9 mouse cellular contexts compared by ENCODE assay signal in the genomic region with DNA sequence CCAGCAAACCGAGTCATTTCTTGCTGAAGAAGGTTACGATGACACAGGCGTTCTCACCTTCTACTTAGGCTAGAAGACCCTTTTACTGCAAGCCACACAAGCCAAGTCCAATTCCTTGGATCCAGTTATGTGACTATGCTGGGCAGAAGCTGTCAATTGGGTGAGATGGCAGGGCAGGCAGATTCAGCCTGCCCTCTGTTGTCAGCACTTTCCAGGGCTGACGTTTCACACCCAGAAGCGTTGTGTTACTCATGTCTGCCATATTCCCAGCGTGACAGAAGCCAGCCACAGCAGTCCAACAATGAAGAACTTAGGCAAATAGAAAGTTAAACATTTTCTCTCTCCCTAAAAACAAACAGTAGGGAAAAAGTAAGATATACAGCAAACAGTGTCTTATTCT. TPM values are rescaled to one million over a fixed set of nuclear protein-coding genes. Genes with fewer than 3 reads are reported as not detected.
DNase-seq lines count a peak whose midpoint lies in the region; ATAC-seq lines count a peak whose summit lies in the region.
"Not testable (repeated sequence)": the region's sequence is repeated elsewhere in the genome, so short reads cannot be mapped to it uniquely, and the experiment has no call there.
"Had no signal": no experiment of that assay in that cellular context is flagged by ENCODE, and none has a peak within 500 bp of the region (broad histone marks: within the 10 kb centered on the region; RNA-seq: fewer than 3 reads in every experiment).

No protein-coding gene starts in this region.

- not testable (repeated sequence) for H3K27me3 ChIP-seq in liver, embryonic 16.5 days (ENCODE audit: control insufficient read depth, insufficient read depth, low read depth, low read length)

- H3K4me3 ChIP-seq in liver, embryonic 16.5 days (ENCODE audit: low read depth, low read length), result not testable (repeated sequence)

- 46% methylated on average over 5 of the region's 6 CpGs for WGBS in liver, embryonic 16.5 days (ENCODE audit: insufficient replicate concordance)

- not testable (repeated sequence) for H3K9me3 ChIP-seq in liver, embryonic 16.5 days (replicated peaks; ENCODE audit: control insufficient read depth, low read length)

- H3K4me2 ChIP-seq in liver, embryonic 16.5 days (ENCODE audit: low read depth, low read length), result not testable (repeated sequence)

- H3K27ac ChIP-seq in liver, embryonic 16.5 days (ENCODE audit: low read length), result not testable (repeated sequence)

- peak; percentile 22; the same call in 1 of the 2 replicates for ATAC-seq in liver, embryonic 16.5 days (ENCODE audit: low read depth)

- not testable (repeated sequence) for H3K9ac ChIP-seq in liver, embryonic 16.5 days (ENCODE audit: low read depth, low read length)

- DNase-seq in brain, adult 2 months (ENCODE audit: low read depth, low spot score), result peak; percentile 54
- peak; percentile 51 for DNase-seq in cerebellum, adult 9-10 months
- peak; percentile 1 for DNase-seq in embryo, embryonic 10 days (ENCODE audit: low spot score)
- DNase-seq in yolk sac, embryonic 10.5 days (ENCODE audit: low spot score), result peak; percentile 35

- H3K36me3 ChIP-seq in liver, embryonic 16.5 days (ENCODE audit: control insufficient read depth, insufficient read depth), result not testable (repeated sequence)

- H3K4me1 ChIP-seq in liver, embryonic 16.5 days (ENCODE audit: control insufficient read depth, low read depth, low read length), result not testable (repeated sequence)

RNA-seq across cellular contexts. Expression of a gene that starts 18.6 kb away (rescaled TPM):
- polyA plus RNA-seq in liver, embryonic 16.5 days (2015; fragmentation: Nextera tagmentation; extraction: Ambion mirVana), result 8.5 and 9.3 TPM in 2 replicates

RNA-seq across cellular contexts. Expression of a gene that starts 35.7 kb away (rescaled TPM):
- 64.6 and 76.0 TPM in 2 replicates for polyA plus RNA-seq in liver, embryonic 16.5 days (2015; fragmentation: Nextera tagmentation; extraction: Ambion mirVana)

RNA-seq across cellular contexts. Expression of a gene that starts 38.9 kb away (rescaled TPM):
- polyA plus RNA-seq in liver, embryonic 16.5 days (2015; fragmentation: Nextera tagmentation; extraction: Ambion mirVana), result 0.18 and 0.28 TPM in 2 replicates
- polyA plus RNA-seq: embryonic facial prominence, embryonic 11.5 days; erythroblast, embryonic 14.5 days; G1E; Patski had no signal

Comparison
In these comparisons a context has a peak if more than half of its experiments do, and no peak if none do; other contexts are left out.
1. DNase-seq: peak in every context shown above with its lines; median percentile 54 in brain, adult 2 months; 51 in cerebellum, adult 9-10 months; 35 in yolk sac, embryonic 10.5 days; 1 in embryo, embryonic 10 days.